Mouse (Mus musculus) layer of hippocampus, adult 11-12 months (tissue): ENCODE results near the gene Cdk8.
A peak's percentile ranks its signal among the peaks of the same experiment; 100 is the strongest.

Experiments used
- DNase-seq: peaks from one replicate; pipeline ENCODE4 v3.0.0; 2022; ENCODE audit warnings: low spot score

The Cdk8 gene

GRCm38 (mm10) chr5:146328941-146329340, 97.9 kb downstream of the Cdk8 start:
- no peak for DNase-seq

GRCm38 (mm10) chr5:146329541-146329940, 98.5 kb downstream of the Cdk8 start:
- no peak for DNase-seq

- DNase-seq = peak; percentile 74
These were observed 99.2 kb downstream of the Cdk8 start for GRCm38 (mm10) chr5:146330031-146330764.

- DNase-seq = no peak
These were observed 99.7 kb downstream of the Cdk8 start for GRCm38 (mm10) chr5:146330765-146331115.

GRCm38 (mm10) chr5:146331131-146331530, 100.1 kb downstream of the Cdk8 start:
- no peak for DNase-seq

GRCm38 (mm10) chr5:146332541-146332940, 101.5 kb downstream of the Cdk8 start:
- no peak for DNase-seq

- DNase-seq = no peak
These were observed 103.4 kb downstream of the Cdk8 start for GRCm38 (mm10) chr5:146334410-146334809.

GRCm38 (mm10) chr5:146338064-146338463, 107.0 kb downstream of the Cdk8 start:
- peak; percentile 35 for DNase-seq

GRCm38 (mm10) chr5:146340037-146340436, 109.0 kb downstream of the Cdk8 start:
- DNase-seq = no peak

GRCm38 (mm10) chr5:146344911-146345686, 114.1 kb downstream of the Cdk8 start:
- peak; percentile 38 for DNase-seq

- DNase-seq = peak; percentile 31
These were observed 116.1 kb downstream of the Cdk8 start for GRCm38 (mm10) chr5:146347081-146347480.

- DNase-seq = peak; percentile 41
These were observed 118.2 kb downstream of the Cdk8 start for GRCm38 (mm10) chr5:146349183-146349582.

GRCm38 (mm10) chr5:146350784-146351183, 119.8 kb downstream of the Cdk8 start:
- DNase-seq = no peak

- no peak for DNase-seq
These were observed 121.0 kb downstream of the Cdk8 start for GRCm38 (mm10) chr5:146352006-146352405.
